ENCODE assay signal across 1 mouse cellular context in the genomic region with DNA sequence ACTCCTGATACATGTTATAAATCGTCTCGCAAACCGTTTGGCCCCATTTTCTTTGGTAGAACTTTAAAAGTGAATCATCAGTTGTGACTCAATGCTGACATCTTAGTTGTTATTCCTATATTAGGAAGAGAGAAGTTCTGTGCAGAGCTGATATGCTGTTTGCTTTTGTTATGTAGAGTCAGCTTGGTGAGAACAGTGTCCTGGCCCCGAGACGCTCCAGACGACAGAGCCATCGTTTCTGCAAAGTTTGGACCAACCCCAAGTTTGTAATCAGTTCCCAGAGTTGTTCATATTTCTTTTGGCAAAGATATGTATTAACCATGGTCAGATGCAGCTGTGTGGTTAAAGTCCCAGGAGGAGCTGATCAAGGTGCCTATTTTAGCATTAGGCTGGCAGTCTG.
TF ChIP-seq lines count a peak whose summit lies in the region.

No protein-coding gene starts in this region.

TF ChIP-seq in MEL, 35 proteins besides CTCF, POLR2A, EP300 and RAD21 (continued from another document):
- TF ChIP-seq USF2 (IDR thresholded peaks at IDR 0.05; ENCODE audit: borderline replicate concordance in 1 of 2, insufficient read depth in 1 of 2, low read depth in 1 of 2, low read length in 2 of 2) = no peak
TF ChIP-seq in MEL: peak in this region for 4.
